11 mouse cellular contexts compared by ENCODE assay signal in genomic region chr9:89104576-89104975, GRCm38 (mm10). TPM values are rescaled to one million over a fixed set of nuclear protein-coding genes. Genes with fewer than 3 reads are reported as not detected.
"Had no signal": no experiment of that assay in that cellular context is flagged by ENCODE, and none has a peak within 500 bp of the region (broad histone marks: within the 10 kb centered on the region; RNA-seq: fewer than 3 reads in every experiment).

No protein-coding gene starts in this region.

RNA-seq across cellular contexts. Expression of gene Trim43b, which starts 11.9 kb away (rescaled TPM):
- total RNA-seq: neutrophil, adult 5-6 weeks had no signal
- polyA plus RNA-seq: neural tube, embryonic 13.5 days; neural tube, embryonic 14.5 days; neural tube, embryonic 15.5 days; small intestine, adult 2 months; stomach, embryonic 14.5 days; stomach, embryonic 15.5 days; stomach, embryonic 16.5 days; stomach, postnatal 0 days; testis, adult 2 months; urinary bladder, adult 2 months had no signal
